Mouse (Mus musculus): ENCODE measurements around the gene Pate2.

The Pate2 gene

GRCm38 (mm10) chr9:35691924-35692323 lies 121.8 kb downstream of the Pate2 start:
- Histone ChIP-seq H3K4me1 (replicated peaks; ENCODE audit: low read depth, low read length) (no peaks in the 10 kb centered on the region), H3K9me3 (ENCODE audit: low read length) (no peaks in the 10 kb centered on the region; the same call in 1 of the 2 replicates), H3K36me3 (ENCODE audit: insufficient read depth, low read length) (no peaks in the 10 kb centered on the region), H3K4me3 (replicated peaks; ENCODE audit: low read length) (no peak overlapping the region), H3K27me3 (ENCODE audit: insufficient read depth, low read length) (no peaks in the 10 kb centered on the region)
- no peak for TF ChIP-seq CTCF (conservative IDR thresholded peaks at IDR 0.05; ENCODE audit: low read length)
- no peak for TF ChIP-seq NANOG (IDR thresholded peaks at IDR 0.05; ENCODE audit: borderline replicate concordance, low read length)
- TF ChIP-seq POU5F1 (IDR thresholded peaks at IDR 0.05; ENCODE audit: borderline replicate concordance, low read length): no peak

GRCm38 (mm10) chr9:35707265-35707664 lies 137.2 kb downstream of the Pate2 start:
- Histone ChIP-seq H3K36me3 (ENCODE audit: insufficient read depth, low read length) (no peaks in the 10 kb centered on the region), H3K27me3 (ENCODE audit: insufficient read depth, low read length) (no peaks in the 10 kb centered on the region), H3K9me3 (ENCODE audit: low read length) (peaks cover 25% of the 10 kb centered on the region), H3K4me1 (replicated peaks; ENCODE audit: low read depth, low read length) (no peaks in the 10 kb centered on the region), H3K4me3 (replicated peaks; ENCODE audit: low read length) (no peak overlapping the region)
- TF ChIP-seq NANOG (IDR thresholded peaks at IDR 0.05; ENCODE audit: borderline replicate concordance, low read length) (no peak), CTCF (conservative IDR thresholded peaks at IDR 0.05; ENCODE audit: low read length) (peak; percentile 27), POU5F1 (IDR thresholded peaks at IDR 0.05; ENCODE audit: borderline replicate concordance, low read length) (no peak)
